Mouse (Mus musculus) Patski (cell line): Measurements from ENCODE around the gene Tmem165. TPM values are rescaled to one million over a fixed set of nuclear protein-coding genes. Genes with fewer than 3 reads are reported as not detected.

ENCODE experiments used
- ATAC-seq: fragments of 100-300 bp; one replicate; pipeline ENCODE4 v1.8.0; 2021
- CTCF ChIA-PET: fragments of 350-600 bp; sonication (Branson Sonifier 250); formaldehyde crosslinking; loops from one replicate; lab custom pipeline; 2022; ENCODE audit warnings: inconsistent platforms; lab: Charles Lee
- POLR2A ChIA-PET: fragments of 350-600 bp; sonication (Branson Sonifier 250); formaldehyde crosslinking; loops from one replicate; lab custom pipeline; 2022; ENCODE audit warnings: antibody characterized with exemption, inconsistent platforms; lab: Charles Lee
- DNase-seq: peaks from one replicate; pipeline ENCODE4 v3.0.0-alpha.2; 2011; ENCODE audit warnings: low read depth, low spot score
- H3K27me3 ChIP-seq: fragments of 371-371 bp; one replicate; pipeline ENCODE4 v1.5.1; 2021
- CTCF ChIP-seq: fragments of 100-300 bp; IDR thresholded peaks from one replicate; pipeline ENCODE4 v1.5.1; 2021
- in situ Hi-C: fragments of 300-500 bp; cut with MboI; formaldehyde crosslinking; loops from 3 replicates; pipeline ENCODE4 v1.11.1; 2018; ENCODE audit warnings: low pct_unique_long_range_greater_than_20kb, mixed read lengths
- polyA plus RNA-seq: library from polyadenylated mRNA; unstranded; gene quantifications from one replicate; pipeline ENCODE4 v1.2.3, GENCODE M21; 2021

Gene Tmem165
- polyA plus RNA-seq, 1 experiment from 2014 or later = 129 TPM

- TF ChIP-seq CTCF = no peak
- in situ Hi-C loops = no loop called here
- no peak for ATAC-seq
- DNase-seq = no peak
- ChIA-PET CTCF (interaction anchor here (1.7 to 1.9 kb wide), 2 partner anchors 9 to 11 kb away, joined by 4 read pairs; no protein-coding TSS in a partner anchor), POLR2A (no interaction called here)
- no peaks in the 10 kb centered on the region for H3K27me3 ChIP-seq
Observed at GRCm38 (mm10) chr5:76146401-76146800, 37.3 kb upstream of the Tmem165 start.

- ChIA-PET POLR2A (no interaction called here), CTCF (no interaction called here)
- ATAC-seq (no peak), DNase-seq (no peak)
- in situ Hi-C loops = no loop called here
- H3K27me3 ChIP-seq = no peaks in the 10 kb centered on the region
- TF ChIP-seq CTCF = no peak
Observed at GRCm38 (mm10) chr5:76149436-76149835, 34.2 kb upstream of the Tmem165 start.

- TF ChIP-seq CTCF = no peak
- no peak for ATAC-seq
- in situ Hi-C loops = no loop called here
- POLR2A ChIA-PET = no interaction called here
- no peak for DNase-seq
- CTCF ChIA-PET = no interaction called here
- no peaks in the 10 kb centered on the region for H3K27me3 ChIP-seq
Observed at GRCm38 (mm10) chr5:76152956-76153355, 30.7 kb upstream of the Tmem165 start.

GRCm38 (mm10) chr5:76153430-76153829 lies 30.2 kb upstream of the Tmem165 start:
- ATAC-seq = no peak

GRCm38 (mm10) chr5:76154434-76155165 lies 29.1 kb upstream of the Tmem165 start:
- no peak for ATAC-seq
- ChIA-PET CTCF (interaction anchor here (1.4 kb wide), 1 partner anchor 9 kb away, joined by 4 read pairs; no protein-coding TSS in a partner anchor), POLR2A (no interaction called here)
- in situ Hi-C loops = no loop called here
- H3K27me3 ChIP-seq = no peaks in the 10 kb centered on the region
- no peak for TF ChIP-seq CTCF
- no peak for DNase-seq

More at GRCm38 (mm10) chr5:76153430-76153829, 30.2 kb upstream of the Tmem165 start:
- TF ChIP-seq CTCF = no peak
- in situ Hi-C loops = no loop called here
- CTCF ChIA-PET = no interaction called here
- no peaks in the 10 kb centered on the region for H3K27me3 ChIP-seq
- POLR2A ChIA-PET = no interaction called here
- DNase-seq = no peak

GRCm38 (mm10) chr5:76159555-76159954 lies 24.1 kb upstream of the Tmem165 start:
- no peak for DNase-seq
- ChIA-PET CTCF (no interaction called here), POLR2A (no interaction called here)
- in situ Hi-C loops = no loop called here
- no peaks in the 10 kb centered on the region for H3K27me3 ChIP-seq
- ATAC-seq = no peak
- no peak for TF ChIP-seq CTCF

- in situ Hi-C loops = no loop called here
- ChIA-PET POLR2A (no interaction called here), CTCF (no interaction called here)
- ATAC-seq = no peak
- no peaks in the 10 kb centered on the region for H3K27me3 ChIP-seq
- TF ChIP-seq CTCF = no peak
- no peak for DNase-seq
Observed at GRCm38 (mm10) chr5:76160086-76160485, 23.6 kb upstream of the Tmem165 start.

- no peak for TF ChIP-seq CTCF
- ATAC-seq (no peak), DNase-seq (no peak)
- no peaks in the 10 kb centered on the region for H3K27me3 ChIP-seq
- ChIA-PET CTCF (interaction anchor here (0.8 kb wide), 1 partner anchor 19 kb away, joined by 3 read pairs; no protein-coding TSS in a partner anchor), POLR2A (interaction anchor here (0.6 kb wide), 1 partner anchor 22 kb away, joined by 3 read pairs; no protein-coding TSS in a partner anchor)
- in situ Hi-C loops = no loop called here
Observed at GRCm38 (mm10) chr5:76161491-76161890, 22.2 kb upstream of the Tmem165 start.

- in situ Hi-C loops = no loop called here
- H3K27me3 ChIP-seq = no peaks in the 10 kb centered on the region
- ChIA-PET POLR2A (no interaction called here), CTCF (no interaction called here)
- no peak for DNase-seq
- ATAC-seq = no peak
- no peak for TF ChIP-seq CTCF
Observed at GRCm38 (mm10) chr5:76162926-76163325, 20.8 kb upstream of the Tmem165 start.

- DNase-seq (no peak), ATAC-seq (no peak)
- in situ Hi-C loops = no loop called here
- H3K27me3 ChIP-seq = no peaks in the 10 kb centered on the region
- ChIA-PET POLR2A (no interaction called here), CTCF (interaction anchor here (1.0 kb wide), 1 partner anchor 70 kb away, joined by 3 read pairs; no protein-coding TSS in a partner anchor)
- no peak for TF ChIP-seq CTCF
Observed at GRCm38 (mm10) chr5:76163828-76164390, 19.8 kb upstream of the Tmem165 start.

- in situ Hi-C loops = no loop called here
- TF ChIP-seq CTCF = no peak
- DNase-seq (no peak), ATAC-seq (no peak)
- ChIA-PET CTCF (interaction anchor here (1.0 kb wide), 1 partner anchor 69 kb away, joined by 3 read pairs; no protein-coding TSS in a partner anchor), POLR2A (no interaction called here)
- H3K27me3 ChIP-seq = no peaks in the 10 kb centered on the region
Observed at GRCm38 (mm10) chr5:76164827-76165226, 18.9 kb upstream of the Tmem165 start.
